Mouse (Mus musculus) G1E (cell line): ENCODE results near the gene Ncapg2.

Experiments
- CTCF ChIP-seq: IDR thresholded peaks from 2 replicates; pipeline ENCODE4 v1.5.1; 2012; ENCODE audit warnings: low read depth, low read length, inconsistent platforms, mixed read lengths
- TAL1 ChIP-seq: conservative IDR thresholded peaks from 2 replicates; pipeline ENCODE4 v1.6.1; 2012; ENCODE audit warnings: low read depth, low read length, inconsistent platforms, mixed read lengths

- TF ChIP-seq CTCF (no peak), TAL1 (no peak)
Measured at GRCm38 (mm10) chr12:116449536-116449935, 44.3 kb downstream of the Ncapg2 start.
